Mouse (Mus musculus): ENCODE results near the gene Cacng3.

GRCm38 (mm10) chr7:122632946-122633345, 37.3 kb upstream of the Cacng3 start:
- TF ChIP-seq CTCF (IDR thresholded peaks at IDR 0.05; ENCODE audit: extremely low read depth, insufficient read length, insufficient replicate concordance, low read depth, low read length): no peak
- no peak for TF ChIP-seq POLR2A (IDR thresholded peaks at IDR 0.05; ENCODE audit: low read depth, low read length)
